Mouse (Mus musculus): ENCODE results near the gene Tnfrsf13b.

Tnfrsf13b gene

DNA sequence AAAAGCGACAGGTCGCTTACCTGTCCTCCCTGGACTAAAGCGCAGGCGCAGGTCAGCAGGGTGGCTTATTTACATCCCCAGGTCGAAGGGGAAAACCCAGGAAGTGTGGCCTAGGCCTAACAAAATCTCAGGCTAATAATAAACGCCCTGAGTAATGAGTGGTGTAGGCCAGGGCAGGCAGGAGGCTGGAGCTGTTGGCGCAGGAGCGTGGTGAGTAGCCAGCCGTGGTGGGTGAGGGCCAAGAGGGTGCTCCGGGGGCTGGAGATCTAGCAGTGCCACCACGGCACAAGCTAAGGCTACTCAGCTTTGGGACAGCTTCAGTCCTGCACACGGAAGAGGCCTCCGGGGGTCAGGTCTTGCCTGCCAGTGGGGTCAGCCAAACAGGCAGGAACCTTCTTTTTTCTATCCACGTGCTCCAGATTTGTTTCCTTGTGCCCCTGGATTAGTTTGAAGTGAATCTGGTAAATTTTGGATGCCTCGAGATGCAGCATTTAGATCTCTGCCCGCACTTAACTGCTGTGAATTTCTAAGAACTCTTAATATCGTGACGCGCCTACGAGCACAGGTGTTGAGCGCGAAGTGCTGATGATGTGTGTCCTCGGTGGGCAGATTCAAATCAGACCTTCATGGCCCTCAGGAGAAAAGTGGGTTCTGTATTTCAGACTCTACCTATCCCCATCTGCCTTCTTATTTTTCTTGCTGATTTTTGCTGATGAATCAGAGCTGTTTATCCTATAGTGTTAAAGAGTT is at the start of gene Tnfrsf13b:
Gene Tnfrsf13b (plus strand): TSS at position 150 of the 750 bp plus-strand sequence.
- DNase-seq (ENCODE audit: low spot score in 2 of 2): no peak

DNA sequence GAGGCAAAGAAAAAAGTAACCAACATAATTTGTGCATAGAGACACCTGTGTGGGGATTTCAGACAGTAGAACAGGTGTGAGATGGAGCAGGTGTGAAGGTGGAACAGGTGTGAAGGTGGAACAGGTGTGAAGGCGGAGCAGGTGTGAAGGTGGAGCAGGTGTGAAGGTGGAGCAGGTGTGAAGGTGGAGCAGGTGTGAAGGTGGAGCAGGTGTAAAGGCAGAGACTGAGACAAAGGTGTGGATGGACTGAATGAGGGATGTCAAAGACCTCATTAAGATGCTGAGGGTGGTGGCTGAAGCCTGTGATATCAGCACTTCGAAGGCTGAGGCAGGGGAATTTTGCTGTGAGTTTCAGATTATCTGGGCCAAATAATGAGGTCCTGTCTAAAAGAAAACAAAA is 44.9 kb upstream of the Tnfrsf13b start:
- no peak for DNase-seq (ENCODE audit: low spot score in 2 of 2)

- no peak for DNase-seq (ENCODE audit: low spot score in 2 of 2)
Measured at GRCm38 (mm10) chr11:61090195-61090594, 36.4 kb upstream of the Tnfrsf13b start.

DNA sequence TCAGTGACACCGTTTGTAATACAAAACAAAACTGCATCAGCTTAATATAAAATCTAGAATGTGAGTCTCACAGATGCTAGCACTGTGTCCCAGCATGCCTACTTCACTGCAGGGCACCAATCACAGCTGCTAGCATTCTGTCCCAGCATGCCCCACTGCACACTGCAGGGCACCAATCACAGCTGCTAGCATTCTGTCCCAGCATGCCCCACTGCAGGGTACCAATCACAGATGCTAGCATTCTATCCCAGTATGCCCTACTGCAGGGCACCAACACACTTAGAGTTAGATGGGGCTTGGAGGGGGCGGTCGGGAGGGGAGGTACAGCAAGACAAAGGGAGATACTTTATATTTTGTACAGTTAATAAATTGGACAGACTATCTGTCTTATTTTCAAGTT is 35.4 kb upstream of the Tnfrsf13b start:
- no peak for DNase-seq (ENCODE audit: low spot score in 2 of 2)

GRCm38 (mm10) chr11:61091642-61092262 is 34.8 kb upstream of the Tnfrsf13b start:
- DNase-seq (ENCODE audit: low spot score in 2 of 2): peak; percentile 59 to 79

GRCm38 (mm10) chr11:61098046-61098445 is 28.5 kb upstream of the Tnfrsf13b start:
- DNase-seq (ENCODE audit: low spot score in 2 of 2): no peak

- DNase-seq (ENCODE audit: low spot score in 2 of 2): no peak
Measured at GRCm38 (mm10) chr11:61102397-61103339, 23.9 kb upstream of the Tnfrsf13b start.

- peak; percentile 62 to 84 for DNase-seq (ENCODE audit: low spot score in 2 of 2)
Measured at GRCm38 (mm10) chr11:61104241-61104901, 22.2 kb upstream of the Tnfrsf13b start.

GRCm38 (mm10) chr11:61108911-61109361 is 17.6 kb upstream of the Tnfrsf13b start:
- DNase-seq (ENCODE audit: low spot score in 2 of 2): no peak

DNA sequence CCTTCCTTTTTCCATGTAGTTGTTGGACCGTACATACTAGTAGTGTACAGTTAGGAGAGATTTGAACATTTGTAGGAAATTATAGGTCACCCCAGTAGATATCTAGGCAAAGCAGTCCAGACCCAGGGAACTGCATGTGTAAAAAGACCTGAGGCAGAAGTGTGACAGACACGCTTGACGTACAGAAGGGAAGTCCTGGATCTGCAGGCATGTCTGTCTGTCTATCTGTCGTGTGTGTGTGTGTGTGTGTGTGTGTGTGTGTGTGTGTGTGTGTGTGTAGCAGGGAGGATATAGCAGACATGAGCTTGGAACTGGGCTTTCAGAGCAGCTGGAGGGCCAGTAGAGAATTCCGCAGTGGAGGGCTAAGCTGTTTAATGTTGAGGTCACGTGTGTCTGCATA is 16.8 kb upstream of the Tnfrsf13b start:
- no peak for DNase-seq (ENCODE audit: low spot score in 2 of 2)

DNA sequence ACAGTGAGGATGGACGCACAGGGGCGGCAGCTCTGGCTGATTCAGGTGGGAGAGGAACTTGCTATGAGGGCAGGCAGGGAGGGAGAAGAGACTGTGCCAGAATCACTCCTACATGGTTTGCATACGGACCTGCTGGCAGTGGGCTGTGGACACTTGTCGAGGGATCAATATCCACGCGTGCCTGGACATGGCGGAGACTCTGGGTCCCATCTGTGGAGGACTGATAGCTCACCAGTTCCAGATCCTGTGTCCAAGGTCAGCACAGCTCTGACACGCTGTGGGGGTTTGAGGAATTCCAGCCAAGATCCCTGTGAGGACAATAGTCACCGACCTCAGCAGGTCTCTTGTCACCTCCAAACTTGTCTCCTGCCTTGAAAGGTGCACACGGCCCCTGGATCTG is 16.4 kb upstream of the Tnfrsf13b start:
- no peak for DNase-seq (ENCODE audit: low spot score in 2 of 2)

DNA sequence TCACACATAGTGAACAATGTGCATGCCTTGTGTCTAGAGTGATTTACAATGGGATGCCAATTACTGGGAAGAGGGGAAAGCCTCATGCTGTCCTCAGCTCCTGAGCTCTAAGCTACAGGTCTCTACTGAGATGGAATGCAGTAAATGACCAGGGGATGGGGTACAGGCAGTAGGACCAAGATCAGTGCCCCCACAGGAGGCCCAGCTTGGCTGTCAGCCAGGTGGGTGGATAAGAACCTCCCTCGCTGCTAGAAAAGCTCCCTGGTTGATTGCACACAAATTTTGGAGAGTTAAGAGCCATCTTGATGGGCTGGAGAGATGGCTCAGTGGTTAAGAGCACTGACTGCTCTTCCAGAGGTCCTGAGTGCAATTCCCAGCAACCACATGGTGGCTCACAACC is 15.6 kb upstream of the Tnfrsf13b start:
- no peak for DNase-seq (ENCODE audit: low spot score in 2 of 2)

- DNase-seq (ENCODE audit: low spot score in 2 of 2): no peak
Measured at GRCm38 (mm10) chr11:61111472-61111871, 15.1 kb upstream of the Tnfrsf13b start.

DNA sequence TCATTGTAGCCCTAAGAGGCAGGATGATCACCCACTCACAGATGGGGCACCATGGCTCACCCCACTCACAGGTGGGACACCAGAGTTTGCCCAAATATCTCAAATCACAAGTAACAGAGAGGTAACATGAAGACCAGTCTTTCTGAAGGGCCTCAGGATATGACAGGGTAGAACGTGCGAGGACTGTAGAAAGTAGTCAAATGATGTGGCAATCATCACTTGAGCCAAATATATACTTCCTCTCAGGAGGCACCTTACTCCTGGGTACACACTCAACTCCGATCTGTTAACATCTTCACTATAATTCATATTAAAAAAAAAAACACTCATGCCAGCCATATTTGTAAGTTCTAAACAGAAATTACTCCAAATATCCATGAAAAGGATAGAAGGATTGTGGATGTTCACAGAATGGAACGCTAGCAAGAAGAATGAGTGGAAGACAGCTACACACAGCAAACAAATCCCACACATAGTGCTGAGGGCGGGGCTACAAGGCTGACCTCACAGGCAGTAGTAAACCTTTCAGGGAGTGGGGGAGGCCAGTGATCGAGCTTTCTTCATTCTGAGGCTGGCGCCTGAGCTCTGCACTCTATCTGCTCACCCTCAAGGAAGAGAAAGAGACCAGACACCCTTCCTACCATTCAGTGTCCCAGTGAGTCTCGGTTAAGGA is 14.1 kb upstream of the Tnfrsf13b start:
- no peak for DNase-seq (ENCODE audit: low spot score in 2 of 2)

- DNase-seq (ENCODE audit: low spot score in 2 of 2): no peak
Measured at GRCm38 (mm10) chr11:61116226-61116625, 10.3 kb upstream of the Tnfrsf13b start.

DNA sequence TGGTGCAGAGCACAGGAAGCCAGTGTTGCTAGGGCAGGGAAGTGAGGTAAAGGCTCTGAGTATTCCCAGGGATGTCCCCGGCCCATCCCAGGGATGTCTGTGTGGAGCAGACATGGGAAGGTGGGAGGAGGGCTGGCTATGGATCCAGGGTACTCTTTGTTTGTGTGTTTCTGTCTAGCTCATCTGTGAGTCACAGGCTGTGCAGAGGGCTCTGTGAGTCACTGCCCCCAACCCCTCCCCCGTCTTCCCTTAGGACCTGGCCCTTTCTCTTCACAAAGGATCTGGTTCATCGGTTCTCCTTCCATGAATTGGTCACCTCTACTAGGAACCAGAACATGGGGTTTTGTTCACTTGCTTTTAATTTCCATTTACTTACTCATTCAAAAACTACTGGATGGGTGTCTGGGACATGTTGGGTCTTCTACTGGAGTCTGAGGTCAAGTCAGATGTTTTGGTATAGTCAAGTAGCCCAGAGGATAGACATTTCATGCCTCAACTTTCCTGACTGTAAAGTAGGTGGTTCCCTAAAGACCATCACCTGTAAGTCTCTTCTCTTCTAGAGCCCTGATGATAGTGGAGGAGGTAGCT is 6.5 kb upstream of the Tnfrsf13b start:
- DNase-seq (ENCODE audit: low spot score in 2 of 2): no peak

DNA sequence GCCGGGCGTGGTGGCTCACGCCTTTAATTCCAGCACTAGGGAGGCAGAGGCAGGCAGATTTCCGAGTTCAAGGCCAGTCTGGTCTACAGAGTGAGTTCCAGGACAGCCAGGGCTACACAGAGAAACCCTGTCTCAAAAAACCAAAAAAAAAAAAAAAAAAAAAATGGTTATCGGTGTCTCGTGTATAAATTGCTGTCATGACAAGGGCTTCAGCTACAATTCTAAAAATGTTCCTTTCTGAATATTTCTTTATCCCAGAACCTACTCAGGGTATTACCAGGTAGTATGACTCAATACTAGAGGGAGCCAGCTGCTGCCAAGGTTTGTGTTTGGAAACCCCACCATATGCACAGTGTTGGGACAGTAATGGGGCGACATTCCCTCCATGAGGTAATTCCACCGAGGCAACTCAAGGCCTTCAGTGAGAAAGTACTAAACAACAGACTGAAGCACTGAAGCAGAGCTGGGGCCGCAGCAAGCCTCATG is 4.2 kb upstream of the Tnfrsf13b start:
- no peak for DNase-seq (ENCODE audit: low spot score in 2 of 2)

DNA sequence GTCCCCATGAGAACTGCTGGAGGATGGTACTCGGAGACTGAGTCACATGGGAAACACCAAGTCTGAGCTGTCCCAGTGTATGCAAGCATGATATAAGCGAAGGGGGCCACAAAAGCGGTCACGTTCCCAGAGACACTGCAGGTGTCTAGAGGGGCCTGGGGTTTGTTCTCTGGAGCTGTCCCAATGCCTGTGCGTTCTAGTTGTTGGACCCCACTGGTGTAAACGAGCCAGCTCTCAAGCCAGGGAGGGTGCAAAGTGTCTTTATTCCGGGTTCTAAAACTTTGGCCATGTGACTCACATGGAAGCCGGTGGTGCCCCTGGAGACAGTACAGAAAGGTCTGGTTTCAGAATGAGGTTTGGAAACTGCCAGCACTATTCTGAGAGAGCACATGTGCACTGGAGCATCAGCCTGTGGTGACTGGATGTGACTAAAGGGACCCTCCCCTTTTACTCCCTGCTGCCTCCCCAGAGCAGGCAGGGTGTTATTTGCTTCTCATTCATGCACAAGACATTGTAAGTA is 3.7 kb upstream of the Tnfrsf13b start:
- no peak for DNase-seq (ENCODE audit: low spot score in 2 of 2)

- DNase-seq (ENCODE audit: low spot score in 2 of 2): no peak
Measured at GRCm38 (mm10) chr11:61123886-61124285, 2.7 kb upstream of the Tnfrsf13b start.

DNA sequence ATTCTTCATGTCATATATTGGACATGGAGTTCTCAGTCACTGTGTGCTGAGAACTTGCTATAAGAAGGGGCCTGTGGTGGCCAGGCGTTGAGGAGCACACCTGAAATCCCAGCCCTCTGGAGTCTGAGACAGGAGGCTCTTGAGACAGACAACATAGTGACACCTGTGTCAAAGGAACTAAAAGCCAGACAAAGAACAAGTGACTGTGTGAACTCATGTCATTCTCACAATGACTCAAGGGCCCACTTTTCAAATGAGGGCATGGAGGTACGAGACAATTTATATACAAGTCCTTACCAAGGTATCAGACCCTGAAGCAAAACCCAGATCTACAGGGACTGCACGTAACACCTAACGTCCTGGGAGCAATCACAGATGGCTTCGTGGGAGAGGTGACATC is 585 bp upstream of the Tnfrsf13b start:
- DNase-seq (ENCODE audit: low spot score in 2 of 2): no peak

All from frontal cortex, postnatal 25 days (tissue).